Mouse (Mus musculus) hindbrain, embryonic 10.5 days (tissue): ENCODE results near the gene Ly6g6f. TPM values are rescaled to one million over a fixed set of nuclear protein-coding genes. Genes with fewer than 3 reads are reported as not detected.

ENCODE experiments used
- DNase-seq: peaks from one replicate; pipeline ENCODE4 v3.0.0-alpha.2; 2017; ENCODE audit warnings: low spot score
- H3K27ac ChIP-seq: fragments of 300-500 bp; sonication (generic); 2 replicates; pipeline ENCODE4 v1.5.1; 2016; ENCODE audit warnings: mild to moderate bottlenecking, moderate library complexity
- H3K27me3 ChIP-seq: fragments of 300-500 bp; sonication (generic); 2 replicates; pipeline ENCODE4 v1.6.1; 2016; ENCODE audit warnings: mild to moderate bottlenecking; ENCODE audit not compliant: poor library complexity, insufficient read depth, severe bottlenecking
- H3K36me3 ChIP-seq: fragments of 300-500 bp; sonication (generic); 2 replicates; pipeline ENCODE4 v1.6.1; 2016; ENCODE audit warnings: mild to moderate bottlenecking, moderate library complexity
- H3K4me1 ChIP-seq: fragments of 300-500 bp; sonication (generic); replicated peaks from 2 replicates; pipeline ENCODE4 v1.6.1; 2016; ENCODE audit warnings: mild to moderate bottlenecking
- H3K4me3 ChIP-seq: fragments of 300-500 bp; sonication (generic); 2 replicates; pipeline ENCODE4 v1.5.1; 2016; ENCODE audit warnings: mild to moderate bottlenecking, moderate library complexity
- H3K9me3 ChIP-seq: fragments of 300-500 bp; sonication (generic); 2 replicates; pipeline ENCODE4 v1.6.1; 2016; ENCODE audit warnings: mild to moderate bottlenecking, moderate library complexity
- WGBS: fragments of 180-500 bp; shearing (Covaris S2); methylation state at CpG from one replicate; pipeline ENCODE4 v1.1.7; 2016; 5-methylcytosine and 5-hydroxymethylcytosine counted together
- polyA plus RNA-seq: library from polyadenylated mRNA; unstranded; fragments of >200 nt; fragmentation: Nextera tagmentation; extraction: Ambion mirVana; gene quantifications from 2 replicates; pipeline ENCODE4 v1.2.1, GENCODE M21; 2016

The Ly6g6f gene
- polyA plus RNA-seq, 1 experiment from 2014 or later = 0.67 TPM

DNA sequence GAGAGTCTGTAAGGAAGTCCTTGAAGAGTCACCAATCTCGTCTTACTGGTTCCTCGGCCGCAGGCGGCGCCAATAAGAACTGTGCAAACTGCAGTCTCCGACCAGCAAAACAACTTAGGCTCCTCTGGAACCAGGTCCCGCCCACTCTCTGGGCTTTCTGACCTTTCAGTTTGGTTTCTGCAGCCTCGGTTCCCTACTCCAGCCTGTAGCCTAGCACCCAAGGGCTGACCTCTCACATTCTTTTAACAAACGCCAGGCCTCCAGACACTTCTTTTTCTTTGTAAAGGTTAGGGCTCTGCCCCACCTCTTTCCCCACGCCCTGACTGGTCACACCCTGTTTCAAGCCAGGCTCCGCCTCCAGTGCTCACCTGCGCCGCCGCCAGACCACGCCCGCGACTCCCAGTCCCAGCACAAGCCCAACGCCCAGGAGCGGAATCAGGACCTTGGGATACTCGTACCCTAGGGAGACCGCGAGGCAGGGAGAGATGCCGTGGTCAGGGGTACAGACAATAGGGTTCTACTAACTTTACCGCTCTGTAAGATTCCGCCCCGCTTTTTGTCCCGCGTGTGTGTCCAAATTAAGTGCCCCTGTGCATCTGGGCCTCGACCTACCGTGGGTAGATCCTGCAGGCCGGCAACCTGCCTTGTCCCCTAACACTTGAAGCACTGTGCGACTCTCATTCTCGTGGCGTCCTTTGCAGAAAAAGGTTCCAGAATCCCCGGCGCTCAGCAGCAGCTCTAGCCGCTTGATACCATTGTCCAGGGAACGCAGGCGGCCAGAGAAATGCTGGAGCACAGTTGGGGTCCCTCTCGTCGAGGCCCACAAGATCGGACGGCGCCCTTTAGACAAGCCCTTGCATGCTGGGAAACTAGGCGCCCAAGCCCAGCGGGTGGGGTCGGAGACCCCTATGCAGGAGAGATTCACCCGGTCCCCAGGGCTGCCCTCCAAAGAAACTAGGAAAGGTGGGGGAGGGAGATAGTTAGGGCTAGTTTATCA, 20.2 kb downstream of the Ly6g6f start, which contains the start of gene Ly6g6c:
Gene Ly6g6c, plus strand, starts transcription at position 438 of the 997 bp plus-strand sequence.
- H3K27ac ChIP-seq = peak within 1 kb of the TSS; percentile 81
- under 1% methylated on average over 48 of the region's 48 CpGs for WGBS
- peaks cover 44% of the 10 kb centered on the region for H3K4me1 ChIP-seq
- H3K27me3 ChIP-seq = peaks cover 68% of the 10 kb centered on the region
- H3K9me3 ChIP-seq = no peaks in the 10 kb centered on the region
- peak; percentile 68 for DNase-seq
- peak within 1 kb of the TSS; percentile 54 for H3K4me3 ChIP-seq
- peaks cover 32% of the 10 kb centered on the region for H3K36me3 ChIP-seq

DNA sequence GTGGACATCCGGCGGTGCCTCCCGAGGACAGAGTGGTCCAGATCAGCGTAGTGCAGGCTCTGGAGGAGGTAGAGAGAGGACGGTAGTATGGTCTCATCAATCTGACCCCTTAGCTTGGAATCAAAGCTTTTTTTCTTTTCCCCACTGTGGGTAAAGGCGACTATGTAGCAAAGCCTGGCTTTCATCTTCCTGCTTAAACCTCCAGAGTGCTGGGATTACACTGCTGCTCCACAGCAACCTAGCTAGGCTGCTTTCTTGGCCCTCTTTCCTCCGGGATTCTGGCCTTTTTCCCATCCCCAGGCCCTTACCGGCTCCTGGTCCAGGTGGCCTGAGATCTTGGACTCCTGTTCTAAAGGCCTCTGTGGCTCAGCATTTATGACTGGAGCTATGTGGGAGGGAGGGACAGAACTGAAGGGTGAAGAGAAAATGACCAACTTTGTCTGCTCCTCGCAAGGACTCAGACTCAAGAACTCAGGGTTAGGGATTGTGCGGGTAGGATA, 21.0 kb downstream of the Ly6g6f start:
- no peaks in the 10 kb centered on the region for H3K9me3 ChIP-seq
- no peak for DNase-seq
- H3K36me3 ChIP-seq = peaks cover 35% of the 10 kb centered on the region
- H3K27me3 ChIP-seq = peaks cover 68% of the 10 kb centered on the region
- H3K27ac ChIP-seq = no peak overlapping the region; the same call in 1 of the 2 replicates
- H3K4me1 ChIP-seq = peaks cover 49% of the 10 kb centered on the region
- H3K4me3 ChIP-seq = peak overlapping the region; percentile 54
- 36% methylated on average over 10 of the region's 10 CpGs for WGBS

GRCm38 (mm10) chr17:35063466-35063865, 21.9 kb downstream of the Ly6g6f start:
- peaks cover 62% of the 10 kb centered on the region for H3K27me3 ChIP-seq
- WGBS = 93% methylated on average over 3 of the region's 3 CpGs
- peaks cover 35% of the 10 kb centered on the region for H3K36me3 ChIP-seq
- peaks cover 54% of the 10 kb centered on the region for H3K4me1 ChIP-seq
- H3K9me3 ChIP-seq = no peaks in the 10 kb centered on the region
- DNase-seq = no peak
- no peak overlapping the region for H3K27ac ChIP-seq
- H3K4me3 ChIP-seq = no peak overlapping the region

- no peak for DNase-seq
- H3K27me3 ChIP-seq = peaks cover 42% of the 10 kb centered on the region
- no peak overlapping the region for H3K27ac ChIP-seq
- H3K4me3 ChIP-seq = peak overlapping the region; percentile 93; the same call in 1 of the 2 replicates
- peaks cover 61% of the 10 kb centered on the region for H3K4me1 ChIP-seq
- no peaks in the 10 kb centered on the region for H3K9me3 ChIP-seq
- H3K36me3 ChIP-seq = peaks cover 56% of the 10 kb centered on the region
- whole genome bisulfite sequencing = 87% methylated on average over 8 of the region's 8 CpGs
These were observed 24.1 kb downstream of the Ly6g6f start for GRCm38 (mm10) chr17:35061299-35061698.

GRCm38 (mm10) chr17:35060737-35061297, 24.6 kb downstream of the Ly6g6f start:
- H3K36me3 ChIP-seq = peaks cover 60% of the 10 kb centered on the region
- H3K27me3 ChIP-seq = peaks cover 37% of the 10 kb centered on the region
- WGBS = 58% methylated on average over 22 of the region's 22 CpGs
- H3K4me3 ChIP-seq = peak overlapping the region; percentile 93
- no peak for DNase-seq
- H3K27ac ChIP-seq = peak overlapping the region; percentile 62; the same call in 1 of the 2 replicates
- peaks cover 59% of the 10 kb centered on the region for H3K4me1 ChIP-seq
- H3K9me3 ChIP-seq = no peaks in the 10 kb centered on the region

DNA sequence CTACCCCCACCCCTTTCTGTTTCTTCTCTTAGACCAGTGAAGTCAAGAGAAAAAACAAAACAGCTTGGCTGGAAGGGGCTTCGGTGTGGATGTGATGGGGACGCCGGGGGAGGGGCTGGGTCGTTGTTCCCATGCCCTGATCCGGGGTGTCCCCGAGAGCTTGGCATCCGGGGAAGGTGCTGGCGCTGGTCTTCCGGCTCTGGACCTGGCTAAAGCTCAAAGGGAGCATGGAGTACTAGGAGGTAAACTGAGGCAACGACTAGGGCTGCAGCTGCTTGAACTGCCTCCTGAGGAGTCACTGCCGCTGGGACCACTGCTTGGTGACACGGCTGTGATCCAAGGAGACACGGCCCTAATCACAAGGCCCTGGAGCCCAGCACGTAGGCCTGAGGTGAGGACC, 25.3 kb downstream of the Ly6g6f start:
- WGBS = 27% methylated on average over 14 of the region's 14 CpGs
- peaks cover 51% of the 10 kb centered on the region for H3K4me1 ChIP-seq
- no peaks in the 10 kb centered on the region for H3K9me3 ChIP-seq
- peaks cover 29% of the 10 kb centered on the region for H3K27me3 ChIP-seq
- peak overlapping the region; percentile 93 for H3K4me3 ChIP-seq
- H3K36me3 ChIP-seq = peaks cover 68% of the 10 kb centered on the region
- peak overlapping the region; percentile 99 for H3K27ac ChIP-seq
- DNase-seq = no peak

- WGBS = under 1% methylated on average over 57 of the region's 57 CpGs
- H3K27me3 ChIP-seq = peaks cover 21% of the 10 kb centered on the region
- DNase-seq = peak; percentile 95
- 0 out of 2 replicates have a peak, but pooled peaks cover 2% of the 10 kb centered on the region for H3K9me3 ChIP-seq
- peaks cover 76% of the 10 kb centered on the region for H3K36me3 ChIP-seq
- H3K4me1 ChIP-seq = peaks cover 42% of the 10 kb centered on the region
- peak within 1 kb of the TSS; percentile 99 for H3K27ac ChIP-seq
- peak within 1 kb of the TSS; percentile 93 for H3K4me3 ChIP-seq
These were observed 26.2 kb downstream of the Ly6g6f start, which contains the start of gene Ddah2 for GRCm38 (mm10) chr17:35058911-35059892. TSS of gene Ddah2 (plus strand) at chr17:35059035.

DNA sequence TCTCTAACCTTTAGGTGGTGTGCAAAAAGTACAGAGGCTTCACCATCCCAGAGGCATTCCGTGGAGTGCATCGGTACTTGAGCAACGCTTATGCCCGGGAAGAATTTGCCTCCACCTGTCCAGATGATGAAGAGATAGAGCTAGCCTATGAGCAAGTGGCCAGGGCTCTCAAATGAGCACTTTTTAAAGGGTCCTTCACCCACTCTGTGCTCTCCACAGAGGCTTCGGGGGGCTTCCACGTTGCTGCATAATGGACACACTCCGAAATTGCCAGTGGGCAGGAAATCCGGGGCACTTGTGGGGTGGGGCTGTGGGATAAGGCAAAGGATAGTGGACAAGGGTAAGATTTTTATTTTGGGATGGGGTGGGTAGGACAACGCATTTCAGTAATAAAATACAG, 27.1 kb downstream of the Ly6g6f start:
- no peak for DNase-seq
- peaks cover 83% of the 10 kb centered on the region for H3K36me3 ChIP-seq
- 0 out of 2 replicates have a peak, but pooled peaks cover 5% of the 10 kb centered on the region for H3K9me3 ChIP-seq
- H3K27ac ChIP-seq = peak overlapping the region; percentile 99
- H3K27me3 ChIP-seq = peaks cover 12% of the 10 kb centered on the region
- H3K4me1 ChIP-seq = peaks cover 38% of the 10 kb centered on the region
- WGBS = 74% methylated on average over 9 of the region's 9 CpGs
- peak overlapping the region; percentile 93 for H3K4me3 ChIP-seq

GRCm38 (mm10) chr17:35057090-35057489, 28.3 kb downstream of the Ly6g6f start:
- H3K9me3 ChIP-seq = 0 out of 2 replicates have a peak, but pooled peaks cover 5% of the 10 kb centered on the region
- no peak for DNase-seq
- H3K27me3 ChIP-seq = 0 out of 2 replicates have a peak, but pooled peaks cover 6% of the 10 kb centered on the region
- 73% methylated on average over 3 of the region's 3 CpGs for WGBS
- H3K27ac ChIP-seq = no peak overlapping the region
- H3K4me3 ChIP-seq = no peak overlapping the region
- H3K4me1 ChIP-seq = peaks cover 44% of the 10 kb centered on the region
- peaks cover 83% of the 10 kb centered on the region for H3K36me3 ChIP-seq

- H3K27ac ChIP-seq = no peak overlapping the region
- 0 out of 2 replicates have a peak, but pooled peaks cover 5% of the 10 kb centered on the region for H3K9me3 ChIP-seq
- WGBS = 92% methylated on average over 7 of the region's 7 CpGs
- peaks cover 44% of the 10 kb centered on the region for H3K4me1 ChIP-seq
- H3K27me3 ChIP-seq = no peaks in the 10 kb centered on the region
- peaks cover 73% of the 10 kb centered on the region for H3K36me3 ChIP-seq
- no peak overlapping the region for H3K4me3 ChIP-seq
- no peak for DNase-seq
These were observed 29.5 kb downstream of the Ly6g6f start for GRCm38 (mm10) chr17:35055691-35056495.

GRCm38 (mm10) chr17:35052271-35052798, 33.1 kb downstream of the Ly6g6f start:
- WGBS = 81% methylated on average over 12 of the region's 12 CpGs
- H3K4me1 ChIP-seq = peaks cover 53% of the 10 kb centered on the region
- no peak for DNase-seq
- no peaks in the 10 kb centered on the region for H3K27me3 ChIP-seq
- H3K4me3 ChIP-seq = peak overlapping the region; percentile 76
- peak overlapping the region; percentile 97 for H3K27ac ChIP-seq
- H3K36me3 ChIP-seq = peaks cover 52% of the 10 kb centered on the region
- H3K9me3 ChIP-seq = 0 out of 2 replicates have a peak, but pooled peaks cover 5% of the 10 kb centered on the region
